Mouse (Mus musculus) CD8-positive naive resting alpha-beta T cell, adult 2 months (primary cell): ENCODE measurements around the gene Acad12.
"Not testable (repeated sequence)": the region's sequence is repeated elsewhere in the genome, so short reads cannot be mapped to it uniquely, and the experiment has no call there.

Source experiments
- DNase-seq, 2 experiments: peaks; one replicate each; pipeline ENCODE4 v3.0.0; 2022; ENCODE audit warnings: low read depth in 2 of 2, low spot score in 2 of 2

The Acad12 gene

GRCm38 (mm10) chr5:121618592-121619513, at the start of gene Acad12:
TSS of gene Acad12 (minus strand) at chr5:121618938.
- peak; percentile 29 to 45 for DNase-seq

DNA sequence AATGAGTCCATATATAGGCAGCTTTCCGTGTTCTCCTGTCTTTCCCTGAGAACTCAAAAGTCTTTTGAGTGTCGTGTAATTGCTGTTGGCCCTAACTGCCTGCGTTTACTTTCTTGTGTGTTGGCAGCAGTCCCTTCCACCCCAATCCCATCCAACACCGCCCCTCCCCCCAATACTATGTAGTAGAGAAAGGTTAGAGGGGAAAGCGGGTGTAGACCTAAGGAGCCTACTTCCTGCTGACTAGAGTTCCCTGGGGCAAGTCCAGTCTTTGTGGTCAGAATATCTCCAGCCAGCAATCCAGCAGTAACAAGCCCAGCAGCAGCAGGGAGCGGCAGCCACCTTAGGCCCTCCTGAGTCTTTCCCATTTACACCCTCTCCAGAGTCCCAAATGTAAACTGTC, 49.7 kb upstream of the Acad12 start:
- DNase-seq: no peak

GRCm38 (mm10) chr5:121667067-121667466, 48.3 kb upstream of the Acad12 start:
- no peak for DNase-seq

DNA sequence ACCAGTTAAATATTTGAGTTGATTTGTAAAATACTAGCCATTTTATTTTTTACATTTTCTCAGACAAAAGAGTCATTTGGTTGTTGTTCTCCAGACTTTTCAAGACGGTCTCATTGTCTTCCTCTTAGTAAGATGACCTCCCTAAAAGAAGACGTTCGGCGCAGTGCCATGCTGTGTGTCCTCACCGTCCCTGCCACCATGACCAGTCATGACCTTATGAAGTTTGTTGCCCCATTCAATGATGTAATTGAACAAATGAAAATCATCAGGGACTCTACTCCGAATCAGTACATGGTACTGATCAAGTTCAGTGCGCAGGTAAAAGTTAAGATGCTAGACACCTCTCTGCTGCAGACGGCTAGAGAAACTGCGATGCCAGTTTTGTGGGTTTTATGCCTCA, 46.2 kb upstream of the Acad12 start:
- no peak for DNase-seq

DNA sequence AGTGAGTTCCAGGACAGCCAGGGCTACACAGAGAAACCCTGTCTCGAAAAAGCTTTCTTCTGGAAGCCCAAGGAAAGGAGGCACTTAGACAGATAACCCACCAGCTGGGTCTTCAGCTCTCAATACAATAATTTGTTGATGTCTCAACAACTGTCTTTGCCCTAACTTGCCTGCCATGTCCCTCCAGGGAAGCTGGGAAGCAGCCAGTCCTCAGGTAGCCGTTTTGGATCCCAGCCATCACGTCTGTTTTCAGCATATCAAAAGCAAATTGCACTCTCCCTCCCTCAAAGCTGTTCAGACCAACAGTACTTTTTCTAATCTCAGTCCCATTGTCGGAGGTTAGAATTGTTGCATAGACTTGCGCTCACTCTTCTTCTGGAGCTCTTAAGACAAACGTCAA, 45.3 kb upstream of the Acad12 start:
- DNase-seq: no peak

DNA sequence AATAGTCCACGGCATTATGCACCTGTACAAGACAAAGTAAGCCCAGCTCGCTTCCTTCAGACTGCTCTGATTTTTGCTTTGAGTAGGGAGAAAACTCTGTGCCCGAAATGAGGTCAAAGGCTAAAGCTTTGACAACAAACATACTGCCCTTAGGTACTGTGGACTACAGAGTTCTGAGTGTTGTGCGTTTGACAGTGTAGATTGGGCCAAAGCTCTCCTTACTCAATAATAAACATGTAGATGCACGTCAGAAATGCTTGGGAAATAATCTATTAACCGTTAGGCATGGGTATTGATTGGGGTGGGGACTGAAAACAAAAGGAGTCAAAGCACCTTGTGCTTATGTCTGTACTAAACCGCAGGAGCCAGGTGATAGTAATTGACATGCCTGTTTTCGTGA, 44.7 kb upstream of the Acad12 start:
- no peak for DNase-seq

DNA sequence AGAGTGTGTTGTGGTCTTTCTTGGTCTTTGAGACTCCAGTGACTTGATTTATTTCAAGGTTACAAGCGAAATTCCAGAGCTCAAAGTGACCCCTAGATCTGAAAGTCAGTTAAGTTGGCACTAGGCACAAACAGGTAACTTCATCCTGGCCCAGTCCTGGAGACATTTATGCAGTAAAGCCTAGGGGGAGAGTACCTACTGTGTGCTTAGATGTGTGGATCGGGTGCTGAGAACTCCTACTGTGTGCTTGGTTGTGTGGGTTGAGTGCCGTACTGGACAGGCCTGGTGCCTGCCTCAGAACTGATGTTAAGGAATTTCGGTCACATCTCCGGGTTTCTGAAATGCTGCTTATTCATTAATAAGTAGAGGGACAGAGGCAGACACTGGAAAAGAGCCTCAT, 42.8 kb upstream of the Acad12 start:
- DNase-seq: no peak

GRCm38 (mm10) chr5:121660897-121661254, 42.1 kb upstream of the Acad12 start:
- peak; percentile 6 to 18 for DNase-seq

DNA sequence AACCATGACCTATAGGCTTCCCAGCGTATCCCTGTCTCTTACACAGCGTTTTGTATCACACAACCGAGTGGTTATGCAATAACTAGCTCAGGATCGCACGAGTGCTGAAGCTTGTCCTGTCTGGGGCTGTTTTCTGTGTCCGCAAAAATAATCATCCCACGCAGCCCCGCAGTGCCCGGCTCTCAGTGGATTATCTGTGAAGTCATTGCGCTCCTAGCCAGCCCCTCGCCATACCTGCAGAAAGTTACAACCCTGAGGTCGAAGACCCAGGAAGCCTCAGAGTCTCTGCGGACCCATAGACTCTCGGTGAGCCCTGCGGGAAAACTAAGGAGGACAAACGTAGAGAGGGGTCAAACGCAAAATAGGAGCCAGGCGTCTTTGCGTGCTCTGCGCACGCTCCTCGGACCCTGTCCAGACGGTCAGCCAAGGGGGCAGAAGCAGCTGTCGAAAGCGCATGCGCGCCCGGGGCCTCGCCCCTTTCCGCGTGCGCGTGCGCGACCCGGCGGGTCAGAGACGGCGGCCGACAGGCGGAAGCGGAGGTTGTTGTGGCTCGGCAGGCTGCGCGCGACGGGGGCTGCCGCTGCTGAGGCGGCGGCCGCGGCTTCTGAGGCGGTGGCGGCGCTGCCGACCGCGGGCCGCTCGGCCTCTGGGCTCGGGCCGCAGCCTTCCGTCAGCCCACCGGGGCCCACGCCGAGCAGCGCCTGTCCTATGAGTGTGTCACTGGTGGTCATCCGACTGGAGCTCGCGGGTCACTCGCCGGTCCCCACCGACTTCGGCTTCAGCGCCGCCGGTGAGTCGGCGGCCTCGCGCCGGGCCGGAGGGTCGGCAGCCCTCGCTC, 41.5 kb upstream of the Acad12 start, which contains the start of the genes Acad10 and Brap:
Acad10 (minus strand) TSS at position 456 of the 838 bp plus-strand sequence.
Brap (plus strand) TSS at position 505 of the 838 bp plus-strand sequence.
- DNase-seq: peak; percentile 85

DNA sequence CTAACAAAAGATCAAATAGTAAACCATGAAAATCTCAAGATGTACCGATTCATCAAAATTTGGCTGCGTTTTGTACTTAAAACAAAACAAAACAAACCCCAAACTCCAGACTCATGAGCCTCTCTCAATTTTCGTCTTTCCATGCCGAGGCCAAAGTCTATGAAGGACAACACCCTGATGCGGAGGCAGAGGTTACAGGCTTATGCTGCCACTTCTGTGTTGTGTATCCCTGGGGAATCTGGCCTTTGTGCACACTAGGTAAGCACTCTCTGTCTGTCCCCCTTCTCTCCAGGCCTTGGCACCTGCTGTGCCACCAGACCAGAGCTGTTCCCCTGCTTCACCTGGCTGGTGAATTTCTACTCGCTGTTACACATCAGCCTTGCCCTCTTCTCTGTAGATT, 38.9 kb upstream of the Acad12 start:
- not testable (repeated sequence) for DNase-seq

GRCm38 (mm10) chr5:121656866-121657265, 38.1 kb upstream of the Acad12 start:
- DNase-seq: not testable (repeated sequence)

- no peak for DNase-seq
Measured at GRCm38 (mm10) chr5:121654526-121654925, 35.8 kb upstream of the Acad12 start.

- DNase-seq: no peak
Measured at GRCm38 (mm10) chr5:121649134-121649533, 30.4 kb upstream of the Acad12 start.

DNA sequence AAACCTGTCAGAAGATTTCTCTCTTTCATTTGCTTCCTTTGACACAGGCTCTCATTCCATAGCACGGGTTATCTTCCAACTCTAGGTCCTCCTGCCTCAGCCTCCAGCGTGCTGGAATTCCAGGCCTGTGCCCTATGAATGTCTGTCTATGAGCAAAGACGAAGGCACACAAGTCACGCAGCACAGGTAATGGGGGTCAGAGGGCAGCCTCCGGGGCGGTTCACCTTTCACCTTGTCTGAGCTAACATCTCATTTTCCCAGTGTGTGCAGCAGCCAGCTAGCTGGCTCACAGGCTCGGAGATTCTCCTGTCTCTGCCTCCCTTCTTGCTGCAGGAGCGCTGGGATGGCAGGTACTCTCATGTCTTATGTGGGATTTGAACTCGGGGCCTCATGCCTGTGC, 20.9 kb upstream of the Acad12 start:
- DNase-seq: no peak

- no peak for DNase-seq
Measured at GRCm38 (mm10) chr5:121637296-121637695, 18.6 kb upstream of the Acad12 start.

DNA sequence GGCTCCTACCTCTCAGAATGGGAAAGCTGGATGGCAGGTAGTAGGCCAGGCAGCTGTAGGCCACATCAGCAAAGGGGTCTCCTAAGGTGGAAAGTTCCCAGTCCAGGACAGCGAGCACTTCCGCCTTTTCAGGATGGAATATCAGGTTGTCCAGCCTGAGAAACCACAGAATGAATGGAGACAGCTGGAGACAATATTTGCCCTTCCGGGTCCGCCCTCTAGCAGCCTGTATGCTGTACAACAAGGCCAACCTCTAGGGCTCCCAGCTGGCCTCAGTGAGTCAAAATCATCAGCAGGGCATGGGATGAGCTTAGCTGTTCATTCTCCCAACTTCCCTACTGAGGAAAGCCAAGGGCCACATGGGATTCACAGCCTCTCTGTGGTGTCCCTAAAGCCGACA, 15.9 kb upstream of the Acad12 start:
- DNase-seq: no peak

- DNase-seq: no peak
Measured at GRCm38 (mm10) chr5:121632804-121633203, 14.1 kb upstream of the Acad12 start.

- not testable (repeated sequence) for DNase-seq
Measured at GRCm38 (mm10) chr5:121631106-121631647, 12.4 kb upstream of the Acad12 start.

DNA sequence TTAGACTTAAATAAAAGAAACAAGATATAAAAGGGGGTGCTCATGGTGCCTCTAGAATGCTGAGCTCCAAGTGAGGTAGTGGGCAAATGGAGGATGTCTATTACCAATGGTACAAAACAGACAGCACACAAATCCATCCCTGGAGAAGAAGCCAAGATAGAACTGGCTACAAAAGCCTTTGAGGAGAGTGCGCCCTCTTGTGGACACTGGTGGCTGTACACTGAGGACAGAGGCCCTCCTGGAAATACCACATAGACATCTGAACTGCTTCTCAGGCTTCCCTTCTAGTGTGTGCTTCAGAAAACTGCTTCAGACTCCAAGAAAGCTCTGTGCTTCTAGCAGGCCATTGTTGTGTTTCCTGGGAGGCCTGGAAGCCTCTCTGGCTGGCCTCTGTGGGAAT, 9.1 kb upstream of the Acad12 start:
- peak; percentile 67 to 76 for DNase-seq

- DNase-seq: no peak
Measured at GRCm38 (mm10) chr5:121623241-121623640, 4.5 kb upstream of the Acad12 start.

DNA sequence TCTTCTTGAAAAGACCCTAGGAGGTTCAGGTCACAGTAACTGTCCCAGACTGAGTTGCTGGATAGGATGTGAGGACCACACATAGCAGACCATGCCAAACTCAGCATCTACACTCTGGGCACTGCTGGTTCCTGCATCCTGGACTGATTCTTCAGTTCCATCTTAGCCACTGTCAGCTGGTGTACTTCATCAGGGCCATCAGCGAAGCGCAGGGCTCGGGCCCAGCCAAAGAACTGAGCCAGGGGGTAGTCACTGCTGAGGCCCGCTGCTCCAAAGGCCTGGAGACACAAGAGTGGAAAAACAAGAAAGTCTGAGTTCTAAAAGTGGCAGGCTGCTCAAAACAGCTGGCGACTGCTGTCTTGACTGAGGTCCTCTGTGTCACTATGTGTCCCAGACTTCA, 2.4 kb upstream of the Acad12 start:
- DNase-seq: no peak

DNA sequence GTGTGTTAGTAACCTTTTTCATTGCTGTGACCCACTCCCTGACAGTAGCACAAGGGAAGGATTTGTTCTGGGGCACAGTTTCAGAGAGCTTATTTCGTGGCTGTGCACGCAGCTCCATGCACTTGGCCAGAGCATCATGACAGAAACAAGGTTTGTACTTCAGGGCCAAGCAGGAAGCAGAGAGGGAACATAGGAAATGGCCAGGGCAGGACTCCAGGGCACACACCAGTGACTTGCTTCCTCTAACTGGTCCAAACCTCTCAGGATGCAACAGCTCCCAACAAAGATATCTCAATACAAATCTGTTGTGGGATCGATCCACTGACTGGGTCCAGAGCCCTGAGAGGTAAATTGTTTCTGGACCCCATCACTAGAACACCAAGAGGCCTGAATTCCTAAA, 3.8 kb downstream of the Acad12 start:
- DNase-seq: not testable (repeated sequence)
